Mouse (Mus musculus) liver, postnatal 0 days (tissue): ENCODE data around the gene R3hdm4. TPM values are rescaled to one million over a fixed set of nuclear protein-coding genes. Genes with fewer than 3 reads are reported as not detected.
A peak's percentile ranks its signal among the peaks of the same experiment; 100 is the strongest.

ENCODE experiments used
- ATAC-seq: fragments of 200-750 bp; cut with Nextera tagmentation; 2 replicates; pipeline ENCODE4 v1.8.0; 2017; ENCODE audit warnings: mild to moderate bottlenecking, moderate library complexity
- DNase-seq: peaks from one replicate; pipeline ENCODE4 v3.0.0-alpha.2; 2016
- H3K27ac ChIP-seq: fragments of 300-500 bp; sonication (generic); 2 replicates; pipeline ENCODE4 v1.5.1; 2014; ENCODE audit warnings: antibody characterized with exemption, moderate library complexity, mild to moderate bottlenecking, low read depth
- H3K27me3 ChIP-seq: fragments of 300-500 bp; sonication (generic); 2 replicates; pipeline ENCODE4 v1.6.1; 2014; ENCODE audit warnings: low read length, control low read depth, mixed read lengths; ENCODE audit not compliant: insufficient read depth
- H3K36me3 ChIP-seq: fragments of 300-500 bp; sonication (generic); replicated peaks from 2 replicates; pipeline ENCODE4 v1.6.1; 2014; ENCODE audit warnings: mild to moderate bottlenecking, control low read depth, low read length, moderate library complexity, mixed read lengths; ENCODE audit not compliant: insufficient read depth
- H3K4me1 ChIP-seq: fragments of 300-500 bp; sonication (generic); 2 replicates; pipeline ENCODE4 v1.6.1; 2014; ENCODE audit warnings: antibody characterized with exemption, mild to moderate bottlenecking, control low read depth; ENCODE audit not compliant: insufficient read depth
- H3K4me2 ChIP-seq: fragments of 300-500 bp; sonication (generic); 2 replicates; pipeline ENCODE4 v1.6.1; 2014; ENCODE audit warnings: low read depth, mild to moderate bottlenecking, low read length, moderate library complexity, mixed read lengths
- H3K4me3 ChIP-seq: fragments of 300-500 bp; sonication (generic); 2 replicates; pipeline ENCODE4 v1.5.1; 2014; ENCODE audit warnings: low read depth, low read length
- H3K9ac ChIP-seq: fragments of 300-500 bp; sonication (generic); replicated peaks from 2 replicates; pipeline ENCODE4 v1.6.1; 2014; ENCODE audit warnings: mild to moderate bottlenecking, moderate library complexity
- H3K9me3 ChIP-seq: fragments of 300-500 bp; sonication (generic); 2 replicates; pipeline ENCODE4 v1.6.1; 2016; ENCODE audit warnings: mild to moderate bottlenecking, control low read depth, low read length, mixed read lengths
- CTCF ChIP-seq: sonication (generic); IDR thresholded peaks from 2 replicates; pipeline ENCODE4 v1.5.1; 2016; ENCODE audit warnings: antibody characterized with exemption, low read depth
- EP300 ChIP-seq: IDR thresholded peaks from 2 replicates; pipeline ENCODE4 v1.6.1; 2016; ENCODE audit warnings: antibody characterized with exemption, low read depth, mild to moderate bottlenecking
- WGBS: fragments of 180-500 bp; shearing (Covaris S2); extraction: QIAGEN DNeasy Blood & Tissue Kit; methylation state at CpG from one replicate; pipeline ENCODE4 v1.1.7; 2014; ENCODE audit not compliant: insufficient replicate concordance; 5-methylcytosine and 5-hydroxymethylcytosine counted together
- polyA plus RNA-seq: library from polyadenylated mRNA; unstranded; fragments of >200 nt; fragmentation: Nextera tagmentation; extraction: Ambion mirVana; gene quantifications from 2 replicates; pipeline ENCODE4 v1.2.1, GENCODE M21; 2015

The R3hdm4 gene
- polyA plus RNA-seq, 1 experiment from 2014 or later: 51.7 TPM

DNA sequence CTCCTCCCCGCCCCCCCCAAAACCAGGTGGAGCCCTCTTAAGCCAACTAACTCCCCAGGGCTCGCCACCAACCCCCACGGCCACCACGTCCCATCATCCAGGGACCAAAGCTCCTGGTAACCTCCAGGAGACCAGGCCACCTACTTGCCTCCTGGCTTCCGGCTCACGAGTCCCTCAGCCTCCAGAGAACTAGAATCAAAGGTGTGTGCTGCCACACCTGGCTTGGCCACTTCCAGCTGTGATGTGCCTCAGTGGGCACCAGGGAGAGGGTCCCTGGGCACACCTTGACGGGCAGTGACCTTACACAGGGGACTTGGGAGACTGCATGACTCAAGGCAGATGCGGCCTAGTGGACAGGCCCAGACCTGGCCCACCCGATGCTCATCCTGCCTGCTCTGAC is 34.7 kb upstream of the R3hdm4 start:
- 79% methylated on average over 9 of the region's 9 CpGs for WGBS
- H3K36me3 ChIP-seq: peaks cover 21% of the 10 kb centered on the region

DNA sequence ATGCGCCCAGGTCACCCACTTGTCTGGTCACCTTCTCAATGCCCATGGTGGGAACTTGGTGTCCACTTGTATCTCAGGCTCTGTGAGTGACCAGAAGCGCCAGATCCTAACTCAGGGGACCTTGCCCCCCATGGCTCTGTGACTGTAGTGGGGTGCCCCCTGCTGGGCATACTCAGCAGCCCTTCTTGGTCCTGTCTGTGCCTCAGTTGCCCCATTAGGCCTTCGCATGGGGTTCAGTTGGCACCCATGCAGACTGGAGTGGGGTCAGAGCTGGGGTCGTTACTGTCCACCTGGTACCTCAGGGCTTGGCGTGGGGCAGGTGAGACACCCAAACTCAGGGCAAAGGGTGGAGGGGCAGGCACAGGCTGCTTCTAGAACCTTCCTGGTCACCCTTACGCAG is 32.9 kb upstream of the R3hdm4 start:
- DNase-seq (peak; percentile 62), ATAC-seq (no peak)
- WGBS: 76% methylated on average over 6 of the region's 6 CpGs

More for the DNA sequence above, 34.7 kb upstream of the R3hdm4 start:
- no peak overlapping the region for H3K27ac ChIP-seq
- TF ChIP-seq CTCF: no peak
- TF ChIP-seq EP300: no peak
- peaks cover 9% of the 10 kb centered on the region for H3K4me1 ChIP-seq
- no peaks in the 10 kb centered on the region for H3K9me3 ChIP-seq
- ATAC-seq (no peak), DNase-seq (no peak)
- no peak overlapping the region for H3K9ac ChIP-seq
- no peaks in the 10 kb centered on the region for H3K27me3 ChIP-seq
- no peak overlapping the region for H3K4me3 ChIP-seq
- H3K4me2 ChIP-seq: no peak overlapping the region

DNA sequence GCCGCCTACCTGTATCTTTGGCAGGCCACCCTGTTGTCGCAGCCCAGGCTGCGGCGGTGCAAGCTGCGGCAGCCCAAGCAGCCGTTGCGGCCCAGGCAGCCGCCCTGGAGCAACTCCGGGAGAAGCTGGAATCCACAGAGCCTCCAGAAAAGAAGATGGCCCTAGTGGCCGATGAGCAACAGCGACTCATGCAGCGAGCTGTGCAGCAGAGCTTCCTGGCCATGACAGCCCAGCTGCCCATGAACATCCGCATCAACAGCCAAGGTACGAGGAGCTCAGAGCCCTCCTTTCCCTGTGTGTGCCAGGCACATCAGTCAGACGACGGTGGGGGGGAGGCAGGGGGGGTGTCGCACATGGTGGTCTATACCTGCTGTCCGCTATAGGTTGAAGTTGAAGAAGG is 29.7 kb upstream of the R3hdm4 start:
- Histone ChIP-seq H3K27me3 (no peaks in the 10 kb centered on the region), H3K27ac (no peak overlapping the region), H3K4me2 (no peak overlapping the region), H3K9ac (no peak overlapping the region), H3K9me3 (no peaks in the 10 kb centered on the region), H3K4me1 (peaks cover 11% of the 10 kb centered on the region), H3K36me3 (peaks cover 46% of the 10 kb centered on the region), H3K4me3 (no peak overlapping the region)
- no peak for TF ChIP-seq EP300
- ATAC-seq: no peak
- 87% methylated on average over 18 of the region's 18 CpGs for WGBS
- DNase-seq: no peak

More for the DNA sequence above, 32.9 kb upstream of the R3hdm4 start:
- Histone ChIP-seq H3K4me3 (no peak overlapping the region), H3K36me3 (peaks cover 37% of the 10 kb centered on the region), H3K27me3 (no peaks in the 10 kb centered on the region), H3K4me1 (peaks cover 3% of the 10 kb centered on the region), H3K4me2 (no peak overlapping the region), H3K9ac (no peak overlapping the region), H3K27ac (no peak overlapping the region), H3K9me3 (no peaks in the 10 kb centered on the region)
- TF ChIP-seq EP300 (no peak), CTCF (peak; percentile 81)

DNA sequence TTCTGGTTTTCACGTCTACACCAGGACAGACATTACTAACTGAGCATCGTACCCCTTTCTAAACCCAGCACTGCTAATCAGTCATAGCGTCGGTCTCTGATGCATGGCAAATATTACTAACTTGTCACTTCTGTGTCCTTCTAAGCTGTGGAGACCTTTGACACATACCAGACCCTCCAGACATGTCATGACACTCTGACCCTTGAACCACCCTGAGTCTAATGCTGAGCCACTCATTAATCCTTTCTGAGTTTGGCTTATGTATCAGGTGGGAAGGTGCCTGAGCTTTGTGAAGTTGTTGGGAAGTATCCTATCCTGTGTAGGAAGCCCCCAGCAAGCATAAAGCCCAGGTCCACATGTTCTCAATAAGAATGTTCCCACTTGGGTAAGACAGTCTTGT is 28.9 kb upstream of the R3hdm4 start:
- H3K27ac ChIP-seq: no peak overlapping the region
- no peak overlapping the region for H3K4me2 ChIP-seq
- DNase-seq (no peak), ATAC-seq (no peak)
- H3K9me3 ChIP-seq: no peaks in the 10 kb centered on the region
- WGBS: 72% methylated on average over 4 of the region's 4 CpGs
- H3K9ac ChIP-seq: no peak overlapping the region
- H3K4me3 ChIP-seq: no peak overlapping the region
- peaks cover 19% of the 10 kb centered on the region for H3K4me1 ChIP-seq
- no peaks in the 10 kb centered on the region for H3K27me3 ChIP-seq
- peaks cover 46% of the 10 kb centered on the region for H3K36me3 ChIP-seq
- no peak for TF ChIP-seq CTCF
- no peak for TF ChIP-seq EP300

DNA sequence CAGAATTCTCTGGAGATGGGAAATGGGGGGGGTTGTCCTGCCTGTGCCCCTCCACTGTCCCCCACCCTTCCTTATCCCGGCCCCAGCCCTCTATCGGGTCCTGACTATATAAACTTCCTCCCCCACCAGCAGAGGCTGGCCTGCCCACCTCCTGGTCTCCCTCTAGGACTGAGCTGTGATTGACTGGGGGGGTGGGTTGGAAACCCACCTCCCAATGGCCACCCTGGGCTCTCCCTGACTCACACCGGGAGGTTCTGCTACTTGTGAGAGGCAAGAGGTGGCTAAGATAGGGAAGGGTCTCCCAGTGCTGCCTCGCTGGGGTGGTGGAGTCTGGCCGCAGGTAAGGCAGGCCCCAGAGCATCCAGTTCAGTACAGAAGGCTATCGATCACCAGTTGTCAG is 26.5 kb upstream of the R3hdm4 start:
- WGBS: 71% methylated on average over 6 of the region's 6 CpGs
- Histone ChIP-seq H3K36me3 (peaks cover 37% of the 10 kb centered on the region), H3K27me3 (no peaks in the 10 kb centered on the region), H3K9ac (no peak overlapping the region; the same call in 1 of the 2 replicates), H3K4me3 (no peak overlapping the region), H3K4me2 (no peak overlapping the region), H3K9me3 (no peaks in the 10 kb centered on the region), H3K27ac (no peak overlapping the region), H3K4me1 (peaks cover 38% of the 10 kb centered on the region)
- DNase-seq: no peak
- TF ChIP-seq EP300 (no peak), CTCF (no peak)
- ATAC-seq: no peak

DNA sequence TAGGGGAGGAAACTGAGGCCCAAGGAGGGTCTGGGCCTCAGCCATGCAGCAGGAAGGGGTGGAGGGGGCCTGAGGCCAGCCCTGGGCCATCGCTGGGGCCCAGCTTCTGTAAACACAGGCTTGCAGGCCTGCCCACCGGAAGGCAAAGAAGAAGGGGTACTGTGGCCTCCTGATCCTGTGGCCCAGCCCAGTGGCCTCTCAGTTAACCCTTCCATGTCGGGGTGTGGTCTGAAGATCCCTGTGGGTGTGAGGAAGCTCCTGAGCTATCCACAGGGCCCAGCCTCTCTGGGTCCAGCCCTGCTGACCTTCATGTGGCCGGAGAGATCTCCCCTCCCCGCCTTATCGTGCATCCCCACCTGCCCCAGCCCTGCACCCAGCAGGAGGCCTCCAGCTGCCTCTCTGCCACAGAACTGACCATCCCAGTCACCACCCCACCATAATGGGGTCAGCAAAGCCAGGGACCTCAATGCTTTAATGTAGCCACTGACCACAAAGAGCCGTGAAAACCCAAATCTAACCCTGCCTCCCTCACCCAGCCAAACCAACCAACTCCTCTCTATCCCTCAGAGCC is 25.8 kb upstream of the R3hdm4 start:
- Histone ChIP-seq H3K4me3 (peak overlapping the region; percentile 1; the same call in 1 of the 2 replicates), H3K9me3 (no peaks in the 10 kb centered on the region), H3K27ac (peak overlapping the region; percentile 70)

More for the DNA sequence above, 25.8 kb upstream of the R3hdm4 start:
- 21% methylated on average over 6 of the region's 7 CpGs for WGBS
- H3K4me2 ChIP-seq: peak overlapping the region; percentile 57
- peaks cover 41% of the 10 kb centered on the region for H3K4me1 ChIP-seq
- ATAC-seq (peak; percentile 42; the same call in 1 of the 2 replicates), DNase-seq (peak; percentile 51)
- peak overlapping the region; percentile 48 for H3K9ac ChIP-seq
- no peaks in the 10 kb centered on the region for H3K27me3 ChIP-seq
- TF ChIP-seq CTCF: no peak
- no peak for TF ChIP-seq EP300
- peaks cover 36% of the 10 kb centered on the region for H3K36me3 ChIP-seq
